Comparison of ENCODE assay signal across 18 mouse cellular contexts in genomic region chr7:111696226-111696625, GRCm38 (mm10).
"Had no signal": no experiment of that assay in that cellular context is flagged by ENCODE, and none has a peak within 500 bp of the region (broad histone marks: within the 10 kb centered on the region; RNA-seq: fewer than 3 reads in every experiment).

No protein-coding gene starts in this region.

- DNase-seq: lung, adult 18-20 months; lung, embryonic 14.5 days; lung, postnatal 10 days; lung, postnatal 4 days; midbrain, embryonic 14.5 days; retina, postnatal 1 day; right cerebral cortex, adult 18-20 months; right cerebral cortex, postnatal 25 days; right cerebral cortex, postnatal 4 days; spleen, adult 18-20 months; thymus, adult 18-20 months; thymus, postnatal 14 days; thymus, postnatal 36 days had no signal

- H3K4me3 ChIP-seq: midbrain, embryonic 10.5 days; midbrain, embryonic 12.5 days; myocyte; neural tube, embryonic 13.5 days; neural tube, embryonic 15.5 days had no signal

- H3K27ac ChIP-seq: midbrain, embryonic 10.5 days; midbrain, embryonic 12.5 days; neural tube, embryonic 13.5 days; neural tube, embryonic 15.5 days had no signal
